Comparison of ENCODE assay signal across 8 mouse cellular contexts in genomic region chr17:35590410-35591218, GRCm38 (mm10). TPM values are rescaled to one million over a fixed set of nuclear protein-coding genes. Genes with fewer than 3 reads are reported as not detected.
DNase-seq lines count a peak whose midpoint lies in the region; ATAC-seq lines count a peak whose summit lies in the region.

No protein-coding gene starts in this region.

- H3K4me3 ChIP-seq in forebrain, embryonic 14.5 days (ENCODE audit: low read depth, low read length) = no peak overlapping the region
- no peak overlapping the region for H3K4me3 ChIP-seq in hindbrain, embryonic 11.5 days (ENCODE audit: low read depth, low read length)

- H3K36me3 ChIP-seq in forebrain, embryonic 14.5 days (ENCODE audit: control insufficient read depth, insufficient read depth, low read length) = no peaks in the 10 kb centered on the region
- H3K36me3 ChIP-seq in hindbrain, embryonic 11.5 days (ENCODE audit: control insufficient read depth, insufficient read depth, low read length) = no peaks in the 10 kb centered on the region

- 65% methylated on average over 21 of the region's 21 CpGs for WGBS in forebrain, embryonic 14.5 days
- 57% methylated on average over 21 of the region's 21 CpGs for WGBS in hindbrain, embryonic 11.5 days

- ATAC-seq in forebrain, embryonic 14.5 days = peak; percentile 82
- ATAC-seq in hindbrain, embryonic 11.5 days (ENCODE audit: low FRiP score) = peak; percentile 60; the same call in 1 of the 2 replicates

- peak; percentile 66 for DNase-seq in MEL-GATA-1-ER (ENCODE audit: extremely low read depth, low read depth)
- peak; percentile 50 for DNase-seq in cerebellum, adult 11 months
- DNase-seq in forebrain, embryonic 14.5 days (ENCODE audit: low spot score) = peak; percentile 89
- peak; percentile 91 for DNase-seq in hindbrain, embryonic 11.5 days (ENCODE audit: low spot score)
- peak; percentile 65 for DNase-seq in layer of hippocampus, adult 9-10 months (ENCODE audit: low spot score)
- DNase-seq in lung, postnatal 14 days = peak; percentile 86
- DNase-seq in retina, adult 2 months (ENCODE audit: low read depth, low spot score) = peak; percentile 41
- DNase-seq in urinary bladder, adult 18-20 months (ENCODE audit: low spot score in 2 of 2) = peak; percentile 61 to 70

- no peaks in the 10 kb centered on the region for H3K4me1 ChIP-seq in forebrain, embryonic 14.5 days (ENCODE audit: control insufficient read depth, insufficient read depth, low read length)
- H3K4me1 ChIP-seq in hindbrain, embryonic 11.5 days (replicated peaks; ENCODE audit: control insufficient read depth, insufficient read depth, low read length) = no peaks in the 10 kb centered on the region

- no peak overlapping the region for H3K27ac ChIP-seq in forebrain, embryonic 14.5 days (ENCODE audit: low read depth, low read length)
- H3K27ac ChIP-seq in hindbrain, embryonic 11.5 days (ENCODE audit: low read depth, low read length) = no peak overlapping the region

- no peak overlapping the region for H3K4me2 ChIP-seq in forebrain, embryonic 14.5 days (ENCODE audit: low read length)
- no peak overlapping the region for H3K4me2 ChIP-seq in hindbrain, embryonic 11.5 days (replicated peaks; ENCODE audit: low read depth, low read length)

- H3K27me3 ChIP-seq in forebrain, embryonic 14.5 days (replicated peaks; ENCODE audit: control insufficient read depth, insufficient read depth, low read length) = no peaks in the 10 kb centered on the region
- no peaks in the 10 kb centered on the region; the same call in 1 of the 2 replicates for H3K27me3 ChIP-seq in hindbrain, embryonic 11.5 days (ENCODE audit: control insufficient read depth, insufficient read depth, low read length)

- H3K9ac ChIP-seq in forebrain, embryonic 14.5 days (ENCODE audit: low read length) = no peak overlapping the region
- no peak overlapping the region for H3K9ac ChIP-seq in hindbrain, embryonic 11.5 days (ENCODE audit: low read depth, low read length)

- no peaks in the 10 kb centered on the region for H3K9me3 ChIP-seq in forebrain, embryonic 14.5 days (replicated peaks; ENCODE audit: control insufficient read depth, low read length)
- H3K9me3 ChIP-seq in hindbrain, embryonic 11.5 days (ENCODE audit: control insufficient read depth, low read length) = no peaks in the 10 kb centered on the region

RNA-seq across cellular contexts. Expression of gene Sfta2, which starts 10.7 kb away (rescaled TPM):
- 0.51 TPM in 1 of 2 replicates, not detected in the other for polyA plus RNA-seq in forebrain, embryonic 14.5 days (2014; fragmentation: Nextera tagmentation; extraction: Ambion mirVana)
- polyA plus RNA-seq in hindbrain, embryonic 11.5 days (2014; fragmentation: Nextera tagmentation; extraction: Ambion mirVana) = not detected in 2 replicates

RNA-seq across cellular contexts. Expression of gene 2300002M23Rik, which starts 23.4 kb away (rescaled TPM):
- not detected in 2 replicates for polyA plus RNA-seq in forebrain, embryonic 14.5 days (2014; fragmentation: Nextera tagmentation; extraction: Ambion mirVana)
- polyA plus RNA-seq in hindbrain, embryonic 11.5 days (2014; fragmentation: Nextera tagmentation; extraction: Ambion mirVana) = not detected in 2 replicates

RNA-seq across cellular contexts. Expression of gene Gm9573, which starts 35.8 kb away (rescaled TPM):
- polyA plus RNA-seq in forebrain, embryonic 14.5 days (2014; fragmentation: Nextera tagmentation; extraction: Ambion mirVana) = not detected in 2 replicates
- polyA plus RNA-seq in hindbrain, embryonic 11.5 days (2014; fragmentation: Nextera tagmentation; extraction: Ambion mirVana) = not detected in 2 replicates

RNA-seq across cellular contexts. Expression of gene Cdsn, which starts 38.7 kb away (rescaled TPM):
- 0.06 TPM in 1 of 2 replicates, not detected in the other for polyA plus RNA-seq in forebrain, embryonic 14.5 days (2014; fragmentation: Nextera tagmentation; extraction: Ambion mirVana)
- 0.06 and 0.20 TPM in 2 replicates for polyA plus RNA-seq in hindbrain, embryonic 11.5 days (2014; fragmentation: Nextera tagmentation; extraction: Ambion mirVana)

RNA-seq across cellular contexts. Expression of gene Mucl3, which starts 52.9 kb away (rescaled TPM):
- polyA plus RNA-seq in forebrain, embryonic 14.5 days (2014; fragmentation: Nextera tagmentation; extraction: Ambion mirVana) = not detected in 2 replicates
- polyA plus RNA-seq in hindbrain, embryonic 11.5 days (2014; fragmentation: Nextera tagmentation; extraction: Ambion mirVana) = 0.32 TPM in 1 of 2 replicates, not detected in the other

Comparison
In these comparisons a context has a peak if more than half of its experiments do, and no peak if none do; other contexts are left out.
1. DNase-seq: peak in every context shown above with its lines; median percentile 91 in hindbrain, embryonic 11.5 days; 89 in forebrain, embryonic 14.5 days; 86 in lung, postnatal 14 days; 66 in MEL-GATA-1-ER; 66 in urinary bladder, adult 18-20 months; 65 in layer of hippocampus, adult 9-10 months; 50 in cerebellum, adult 11 months; 41 in retina, adult 2 months.